Mouse (Mus musculus): Measurements from ENCODE around the gene H2afj.

DNA sequence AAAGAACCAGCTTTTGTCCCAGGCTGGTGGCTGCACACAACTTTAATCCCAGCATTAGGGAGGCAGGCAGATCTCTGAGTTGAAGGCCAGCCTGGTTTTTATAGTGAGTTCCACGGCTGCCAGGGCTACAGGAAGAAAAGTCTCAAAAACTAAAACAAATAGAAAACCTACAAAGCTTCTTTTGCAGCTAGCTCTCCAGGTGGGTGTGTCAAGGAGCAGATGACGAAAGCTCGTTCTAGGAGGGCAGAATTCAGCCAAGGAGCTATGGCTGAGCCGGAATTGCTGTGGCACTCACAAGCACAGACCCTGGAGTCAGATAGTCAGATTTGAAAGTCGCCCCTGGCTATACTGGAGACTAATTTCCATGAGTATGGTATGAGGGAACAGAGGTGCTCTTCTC lies 1.2 kb upstream of the H2afj start:
- TF ChIP-seq CTCF (IDR thresholded peaks at IDR 0.05) = no peak
- TF ChIP-seq EP300 (IDR thresholded peaks at IDR 0.05; ENCODE audit: insufficient read depth, low read depth, low read length) = no peak
